Mouse (Mus musculus) cortical plate, adult 2 months (tissue): ENCODE results near the gene Rgs9.

ENCODE experiments used
- CTCF ChIP-seq: fragments of 200-500 bp; IDR thresholded peaks from 2 replicates; pipeline ENCODE4 v1.5.1; 2011; ENCODE audit warnings: mild to moderate bottlenecking, control low read depth, low read length; ENCODE audit not compliant: insufficient read depth; ENCODE audit errors: extremely low read depth
- POLR2A ChIP-seq: fragments of 200-500 bp; IDR thresholded peaks from 2 replicates; pipeline ENCODE4 v1.6.1; 2011; ENCODE audit warnings: mild to moderate bottlenecking, low read length, control low read depth; ENCODE audit not compliant: insufficient read depth; ENCODE audit errors: extremely low read depth

GRCm38 (mm10) chr11:109329331-109329730 lies 31.4 kb upstream of the Rgs9 start:
- no peak for TF ChIP-seq CTCF
- no peak for TF ChIP-seq POLR2A
